Mouse (Mus musculus) kidney, adult 2 months (tissue): Measurements from ENCODE around the gene Tmbim7.

Experiments used
- CTCF ChIP-seq: fragments of 200-500 bp; conservative IDR thresholded peaks from 2 replicates; pipeline ENCODE4 v1.5.1; 2011; ENCODE audit warnings: low read depth, mild to moderate bottlenecking, control low read depth, low read length, moderate library complexity, mixed read lengths; ENCODE audit not compliant: insufficient read depth, insufficient read length
- POLR2A ChIP-seq: fragments of 200-500 bp; IDR thresholded peaks from one replicate; pipeline ENCODE4 v1.6.1; 2011; ENCODE audit warnings: low read depth, low read length, control low read depth

DNA sequence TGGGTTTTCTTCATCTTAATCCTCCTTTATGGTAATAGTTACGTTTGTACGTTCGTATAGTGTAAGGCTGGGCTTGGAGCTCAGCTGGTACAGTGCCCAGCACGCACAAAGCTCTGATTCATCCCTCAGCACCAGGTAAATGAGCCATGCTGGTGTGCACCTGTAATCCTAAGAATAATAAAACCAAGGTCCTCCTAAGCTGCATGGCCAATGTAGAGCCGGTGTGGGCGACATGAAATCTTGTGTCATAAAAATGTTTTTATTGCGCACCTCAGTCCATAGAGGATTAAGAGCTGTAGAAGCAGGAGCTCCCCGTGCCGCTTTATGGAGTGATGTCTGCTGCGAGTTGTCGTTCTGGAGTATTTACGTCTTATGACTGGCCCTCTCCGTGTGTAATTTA is 17.7 kb upstream of the Tmbim7 start:
- TF ChIP-seq CTCF (no peak), POLR2A (no peak)
